Comparison of ENCODE assay signal across 8 mouse cellular contexts in genomic region chr7:3290257-3291033, GRCm38 (mm10). TPM values are rescaled to one million over a fixed set of nuclear protein-coding genes. Genes with fewer than 3 reads are reported as not detected.
DNase-seq lines count a peak whose midpoint lies in the region; ATAC-seq and TF ChIP-seq lines count a peak whose summit lies in the region.

No protein-coding gene starts in this region.

- TF ChIP-seq POLR2A in limb, embryonic 14.5 days (IDR thresholded peaks at IDR 0.05; ENCODE audit: borderline replicate concordance, extremely low read depth, insufficient read depth, insufficient read length): no peak
- TF ChIP-seq POLR2A in spleen, adult 2 months (IDR thresholded peaks at IDR 0.05; ENCODE audit: low read depth, low read length): no peak

- no peaks in the 10 kb centered on the region for H3K27me3 ChIP-seq in embryonic facial prominence, embryonic 12.5 days
- no peaks in the 10 kb centered on the region for H3K27me3 ChIP-seq in limb, embryonic 14.5 days (ENCODE audit: control insufficient read depth, insufficient read depth, low read length)
- H3K27me3 ChIP-seq in midbrain, embryonic 16.5 days (ENCODE audit: control insufficient read depth, insufficient read depth, low read depth, low read length): no peaks in the 10 kb centered on the region
- H3K27me3 ChIP-seq in spleen, adult 2 months (ENCODE audit: control insufficient read depth, insufficient read depth, low read length): no peaks in the 10 kb centered on the region

- H3K27ac ChIP-seq in embryonic facial prominence, embryonic 12.5 days: peak overlapping the region; percentile 82
- H3K27ac ChIP-seq in limb, embryonic 14.5 days (replicated peaks; ENCODE audit: low read depth, low read length): peak overlapping the region; percentile 96
- peak overlapping the region; percentile 83 for H3K27ac ChIP-seq in midbrain, embryonic 16.5 days (ENCODE audit: low read length)
- H3K27ac ChIP-seq in spleen, adult 2 months (ENCODE audit: insufficient read depth, low read length): peak overlapping the region; percentile 68

- DNase-seq in 3134 (ENCODE audit: extremely low read depth, insufficient read length, low spot score): peak; percentile 95
- peak; percentile 97 to 99 for DNase-seq in adrenal gland, postnatal 36 days
- peak; percentile 99 for DNase-seq in heart, adult 9 months (ENCODE audit: low spot score in 2 of 2)
- DNase-seq in kidney, adult 9 months: peak; percentile 95
- peak; percentile 98 for DNase-seq in limb, embryonic 14.5 days (ENCODE audit: low spot score)
- peak; percentile 93 to 95 for DNase-seq in spleen, adult 2 months (ENCODE audit: low read depth in 1 of 2, low spot score in 2 of 2)

- H3K4me3 ChIP-seq in embryonic facial prominence, embryonic 12.5 days: peak overlapping the region; percentile 44
- peak overlapping the region; percentile 49 for H3K4me3 ChIP-seq in limb, embryonic 14.5 days (replicated peaks; ENCODE audit: low read length)
- H3K4me3 ChIP-seq in midbrain, embryonic 16.5 days (ENCODE audit: low read depth, low read length): peak overlapping the region; percentile 50
- H3K4me3 ChIP-seq in spleen, adult 2 months (ENCODE audit: extremely low read depth, insufficient read depth, insufficient read length): peak overlapping the region; percentile 63

- no peak for TF ChIP-seq CTCF in spleen, adult 2 months (IDR thresholded peaks at IDR 0.05; ENCODE audit: extremely low read depth, insufficient read depth, insufficient read length, insufficient replicate concordance)

- H3K9me3 ChIP-seq in embryonic facial prominence, embryonic 12.5 days: no peaks in the 10 kb centered on the region
- no peaks in the 10 kb centered on the region for H3K9me3 ChIP-seq in limb, embryonic 14.5 days (ENCODE audit: control insufficient read depth, low read length)
- H3K9me3 ChIP-seq in midbrain, embryonic 16.5 days (replicated peaks; ENCODE audit: control insufficient read depth, low read length, poor library complexity, severe bottlenecking): no peaks in the 10 kb centered on the region

- ATAC-seq in embryonic facial prominence, embryonic 12.5 days (ENCODE audit: insufficient number of reproducible peaks, insufficient read depth, low FRiP score, low TSS enrichment): peak; percentile 83
- ATAC-seq in limb, embryonic 14.5 days (ENCODE audit: low FRiP score, low read depth): peak; percentile 91
- ATAC-seq in midbrain, embryonic 16.5 days: peak; percentile 91

- H3K4me2 ChIP-seq in embryonic facial prominence, embryonic 12.5 days (replicated peaks): peak overlapping the region; percentile 67
- H3K4me2 ChIP-seq in limb, embryonic 14.5 days (replicated peaks; ENCODE audit: low read depth, low read length, severe bottlenecking): peak overlapping the region; percentile 72
- H3K4me2 ChIP-seq in midbrain, embryonic 16.5 days (ENCODE audit: low read length): peak overlapping the region; percentile 84

- H3K36me3 ChIP-seq in embryonic facial prominence, embryonic 12.5 days: peaks cover 14% of the 10 kb centered on the region
- peaks cover 18% of the 10 kb centered on the region for H3K36me3 ChIP-seq in limb, embryonic 14.5 days (ENCODE audit: control insufficient read depth, insufficient read depth, low read length)
- peaks cover 5% of the 10 kb centered on the region; the same call in 1 of the 2 replicates for H3K36me3 ChIP-seq in midbrain, embryonic 16.5 days (ENCODE audit: control insufficient read depth, insufficient read depth, low read length)
- H3K36me3 ChIP-seq in spleen, adult 2 months (ENCODE audit: control insufficient read depth, insufficient read depth, low read length): no peaks in the 10 kb centered on the region

- 2% methylated on average over 18 of the region's 18 CpGs for WGBS in embryonic facial prominence, embryonic 12.5 days
- WGBS in limb, embryonic 14.5 days: 3% methylated on average over 18 of the region's 18 CpGs
- 1% methylated on average over 18 of the region's 18 CpGs for WGBS in midbrain, embryonic 16.5 days
- WGBS in spleen, adult 2 months: 13% methylated on average over 18 of the region's 18 CpGs

- H3K4me1 ChIP-seq in embryonic facial prominence, embryonic 12.5 days: peaks cover 16% of the 10 kb centered on the region
- peaks cover 28% of the 10 kb centered on the region for H3K4me1 ChIP-seq in limb, embryonic 14.5 days (ENCODE audit: control insufficient read depth, insufficient read depth, low read length)
- H3K4me1 ChIP-seq in midbrain, embryonic 16.5 days (ENCODE audit: control insufficient read depth, insufficient read depth, low read length): peaks cover 25% of the 10 kb centered on the region
- H3K4me1 ChIP-seq in spleen, adult 2 months (ENCODE audit: control insufficient read depth, insufficient read depth, insufficient read length): peaks cover 20% of the 10 kb centered on the region; the same call in 1 of the 2 replicates

- H3K9ac ChIP-seq in embryonic facial prominence, embryonic 12.5 days: peak overlapping the region; percentile 51
- H3K9ac ChIP-seq in limb, embryonic 14.5 days (ENCODE audit: low read depth, low read length, severe bottlenecking): peak overlapping the region; percentile 72
- H3K9ac ChIP-seq in midbrain, embryonic 16.5 days (ENCODE audit: low read depth, low read length): peak overlapping the region; percentile 73

RNA-seq across cellular contexts. Expression of gene Prkcg, which starts 1.5 kb away (rescaled TPM):
- under 1 TPM; 0.56 to 0.89 TPM for total RNA-seq in adrenal gland, postnatal 36 days (2021)
- 0.12 and 0.19 TPM in 2 replicates for polyA plus RNA-seq in embryonic facial prominence, embryonic 12.5 days (2016; fragmentation: Nextera tagmentation; extraction: Ambion mirVana)
- polyA plus RNA-seq in limb, embryonic 14.5 days (2012; rRNA removed): 1.6 and 1.7 TPM in 2 replicates
- polyA plus RNA-seq in limb, embryonic 14.5 days (2014; fragmentation: Nextera tagmentation; extraction: Ambion mirVana): 0.17 and 0.35 TPM in 2 replicates
- 3.3 and 3.8 TPM in 2 replicates for polyA plus RNA-seq in midbrain, embryonic 16.5 days (2015; fragmentation: Nextera tagmentation; extraction: Ambion mirVana)
- polyA plus RNA-seq in spleen, adult 2 months (2012; rRNA removed): 4.8 and 5.7 TPM in 2 replicates

RNA-seq across cellular contexts. Expression of gene Myadm, which starts 1.6 kb away (rescaled TPM):
- 10 to 100 TPM; 67.8 to 81.2 TPM for total RNA-seq in adrenal gland, postnatal 36 days (2021)
- polyA plus RNA-seq in embryonic facial prominence, embryonic 12.5 days (2016; fragmentation: Nextera tagmentation; extraction: Ambion mirVana): 34.4 and 38.0 TPM in 2 replicates
- polyA plus RNA-seq in limb, embryonic 14.5 days (2012; rRNA removed): 209 and 348 TPM in 2 replicates
- 126 and 141 TPM in 2 replicates for polyA plus RNA-seq in limb, embryonic 14.5 days (2014; fragmentation: Nextera tagmentation; extraction: Ambion mirVana)
- polyA plus RNA-seq in midbrain, embryonic 16.5 days (2015; fragmentation: Nextera tagmentation; extraction: Ambion mirVana): 32.7 and 36.4 TPM in 2 replicates
- 126 and 181 TPM in 2 replicates for polyA plus RNA-seq in spleen, adult 2 months (2012; rRNA removed)

RNA-seq across cellular contexts. Expression of gene Nlrp12, which starts 40.9 kb away (rescaled TPM):
- total RNA-seq in adrenal gland, postnatal 36 days (2021): under 1 TPM in 1 of 2 experiments, not detected in 1; 0.07 TPM
- 0.03 TPM in 1 of 2 replicates, not detected in the other for polyA plus RNA-seq in embryonic facial prominence, embryonic 12.5 days (2016; fragmentation: Nextera tagmentation; extraction: Ambion mirVana)
- not detected in 2 replicates for polyA plus RNA-seq in limb, embryonic 14.5 days (2012; rRNA removed)
- polyA plus RNA-seq in limb, embryonic 14.5 days (2014; fragmentation: Nextera tagmentation; extraction: Ambion mirVana): not detected in 2 replicates
- 0.10 TPM in 1 of 2 replicates, not detected in the other for polyA plus RNA-seq in midbrain, embryonic 16.5 days (2015; fragmentation: Nextera tagmentation; extraction: Ambion mirVana)
- 0.46 and 0.63 TPM in 2 replicates for polyA plus RNA-seq in spleen, adult 2 months (2012; rRNA removed)

RNA-seq across cellular contexts. Expression of gene Cacng7, which starts 42.3 kb away (rescaled TPM):
- 1 to 10 TPM; 7.0 to 8.0 TPM for total RNA-seq in adrenal gland, postnatal 36 days (2021)
- polyA plus RNA-seq in embryonic facial prominence, embryonic 12.5 days (2016; fragmentation: Nextera tagmentation; extraction: Ambion mirVana): 3.7 TPM in 2 replicates
- polyA plus RNA-seq in limb, embryonic 14.5 days (2012; rRNA removed): 129 and 207 TPM in 2 replicates
- polyA plus RNA-seq in limb, embryonic 14.5 days (2014; fragmentation: Nextera tagmentation; extraction: Ambion mirVana): 2.5 and 3.9 TPM in 2 replicates
- 2.6 and 3.0 TPM in 2 replicates for polyA plus RNA-seq in midbrain, embryonic 16.5 days (2015; fragmentation: Nextera tagmentation; extraction: Ambion mirVana)
- 1.1 and 1.3 TPM in 2 replicates for polyA plus RNA-seq in spleen, adult 2 months (2012; rRNA removed)

Comparison
In these comparisons a context has a peak if more than half of its experiments do, and no peak if none do; other contexts are left out.
1. Peak in every context shown above with its lines: DNase-seq, ATAC-seq, H3K4me3 ChIP-seq and H3K27ac ChIP-seq.